Mouse (Mus musculus) monocyte, adult 5-6 weeks (primary cell): ENCODE results near the gene Ssbp3. TPM values are rescaled to one million over a fixed set of nuclear protein-coding genes. Genes with fewer than 3 reads are reported as not detected.

Source experiments
- ATAC-seq: fragments of 153-309, 156-312 bp; replicated peaks from 2 replicates; pipeline ENCODE4 v1.8.0; 2017; ENCODE audit warnings: mild to moderate bottlenecking; ENCODE audit not compliant: low TSS enrichment, insufficient number of reproducible peaks, severe bottlenecking, poor library complexity, low FRiP score
- total RNA-seq: library from RNA; stranded (forward); fragments of 200-1000, 200-491, 200-594 nt; gene quantifications from 3 replicates; pipeline ENCODE4 v1.2.3, GENCODE M21; 2017

Gene Ssbp3
- total RNA-seq, 1 experiment from 2014 or later = 14.3 TPM

DNA sequence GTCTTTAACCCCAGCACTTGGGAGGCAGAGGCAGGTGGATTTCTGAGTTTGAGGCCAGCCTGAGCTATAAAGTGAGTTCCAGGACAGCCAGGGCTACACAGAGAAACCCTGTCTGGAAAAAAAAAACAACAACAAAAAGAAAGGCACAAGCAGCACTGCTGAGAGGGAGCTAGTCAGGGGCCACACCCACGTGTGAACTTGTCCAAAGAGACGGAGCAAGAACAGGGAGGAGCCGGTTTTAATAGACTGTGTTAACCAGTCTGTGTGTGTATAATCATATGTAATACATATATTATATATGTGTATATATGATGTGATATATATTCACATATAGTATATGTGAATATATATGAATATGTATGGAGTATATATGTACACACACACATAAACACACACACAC lies 8.9 kb upstream of the Ssbp3 start:
- ATAC-seq = no peak

DNA sequence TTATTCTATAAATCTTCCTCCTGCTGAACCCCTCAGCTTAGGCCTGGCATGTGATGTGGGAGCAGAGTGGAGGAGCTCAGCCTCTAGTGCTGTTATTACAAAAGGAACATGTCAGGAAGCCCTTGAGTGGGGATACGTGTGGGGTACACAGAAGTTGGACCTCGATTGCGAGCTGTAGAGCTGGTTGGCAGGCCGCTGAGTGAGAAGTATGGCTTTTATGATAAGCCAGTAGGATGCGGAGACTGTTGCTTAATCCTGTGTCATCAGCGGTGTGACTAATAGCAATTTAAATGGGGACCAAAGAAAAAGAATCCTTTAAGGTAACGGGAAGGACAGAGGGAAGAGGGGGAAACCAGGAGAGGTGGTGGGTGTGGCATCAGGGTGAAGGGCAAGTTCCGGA lies 8.3 kb upstream of the Ssbp3 start:
- ATAC-seq = no peak

GRCm38 (mm10) chr4:106905898-106906297 lies 4.6 kb upstream of the Ssbp3 start:
- ATAC-seq = no peak

- no peak for ATAC-seq
Observed at GRCm38 (mm10) chr4:106907701-106908425, 2.6 kb upstream of the Ssbp3 start.

- no peak for ATAC-seq
Observed at GRCm38 (mm10) chr4:106908426-106908809, 2.1 kb upstream of the Ssbp3 start.

GRCm38 (mm10) chr4:106908950-106909751 lies 1.4 kb upstream of the Ssbp3 start:
- ATAC-seq = no peak

DNA sequence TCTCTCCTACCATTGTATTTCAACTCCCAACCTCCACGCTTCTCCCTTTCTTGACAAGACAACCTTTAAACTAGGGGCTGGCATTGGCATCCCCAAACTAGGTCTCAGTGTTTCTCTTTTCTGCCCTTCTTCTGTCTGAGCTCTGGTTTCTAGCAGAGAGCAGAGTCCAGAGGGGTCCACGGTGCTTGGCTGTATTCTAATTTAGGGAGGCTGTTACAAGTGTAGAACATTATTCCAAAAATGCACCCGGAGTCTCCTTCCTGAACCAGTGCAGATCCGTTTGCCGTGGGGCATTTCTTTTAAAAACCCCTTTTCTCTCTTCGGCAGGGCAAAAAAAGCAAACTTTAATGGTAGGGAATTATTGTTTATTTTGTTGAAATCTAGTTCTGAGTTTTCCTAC lies 704 bp upstream of the Ssbp3 start:
- no peak for ATAC-seq

- peak; percentile 47 for ATAC-seq
Observed at GRCm38 (mm10) chr4:106911246-106911801, 823 bp downstream of the Ssbp3 start.

GRCm38 (mm10) chr4:106911951-106912688 lies 1.6 kb downstream of the Ssbp3 start:
- ATAC-seq = no peak

GRCm38 (mm10) chr4:106912689-106913041 lies 2.2 kb downstream of the Ssbp3 start:
- ATAC-seq = no peak

- ATAC-seq = no peak
Observed at GRCm38 (mm10) chr4:106913411-106914049, 3.0 kb downstream of the Ssbp3 start.

- no peak for ATAC-seq
Observed at GRCm38 (mm10) chr4:106915265-106915664, 4.8 kb downstream of the Ssbp3 start.

GRCm38 (mm10) chr4:106918263-106918662 lies 7.8 kb downstream of the Ssbp3 start:
- ATAC-seq = no peak

DNA sequence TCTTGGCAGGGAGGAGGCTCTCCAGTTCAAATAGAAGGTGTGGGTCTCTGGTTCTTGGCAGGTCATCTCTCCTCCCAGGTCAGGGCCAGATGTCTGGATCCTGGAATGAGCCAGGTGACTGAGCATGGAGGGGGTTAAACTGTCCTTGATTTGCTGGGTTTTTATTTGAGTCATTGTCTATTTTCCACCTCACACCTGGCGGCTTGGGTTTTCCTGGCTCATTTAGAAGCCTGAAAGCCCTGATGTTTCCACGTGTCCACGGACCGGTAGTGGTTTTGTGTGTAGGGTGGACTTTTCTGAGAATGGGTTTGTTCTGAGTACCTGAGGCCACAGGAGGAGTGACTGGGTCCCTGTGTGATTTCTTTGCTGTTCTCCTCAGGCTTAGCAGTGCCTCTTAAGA lies 9.6 kb downstream of the Ssbp3 start:
- no peak for ATAC-seq

- no peak for ATAC-seq
Observed at GRCm38 (mm10) chr4:106921375-106922336, 11.2 kb downstream of the Ssbp3 start.

DNA sequence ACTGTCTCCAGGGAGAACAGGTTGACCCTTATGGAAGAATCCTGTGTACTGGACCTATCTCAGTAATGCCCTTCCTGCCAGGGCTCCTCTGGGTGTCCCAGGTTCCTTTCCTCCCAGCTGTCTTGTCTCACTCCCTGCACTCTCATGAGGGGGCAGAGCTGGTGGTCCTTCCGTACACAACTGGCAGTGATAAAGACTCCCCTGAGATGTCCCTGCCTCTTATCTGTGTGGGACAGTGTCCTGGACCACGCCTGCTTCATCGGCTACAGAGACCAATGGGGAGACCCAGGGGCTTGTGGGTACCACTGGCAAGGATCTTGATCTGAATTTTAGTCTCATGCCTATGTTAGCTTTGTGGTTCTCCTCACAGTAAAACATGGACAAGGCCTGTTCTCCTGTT lies 12.4 kb downstream of the Ssbp3 start:
- ATAC-seq = no peak

GRCm38 (mm10) chr4:106924175-106924574 lies 13.7 kb downstream of the Ssbp3 start:
- ATAC-seq = no peak

DNA sequence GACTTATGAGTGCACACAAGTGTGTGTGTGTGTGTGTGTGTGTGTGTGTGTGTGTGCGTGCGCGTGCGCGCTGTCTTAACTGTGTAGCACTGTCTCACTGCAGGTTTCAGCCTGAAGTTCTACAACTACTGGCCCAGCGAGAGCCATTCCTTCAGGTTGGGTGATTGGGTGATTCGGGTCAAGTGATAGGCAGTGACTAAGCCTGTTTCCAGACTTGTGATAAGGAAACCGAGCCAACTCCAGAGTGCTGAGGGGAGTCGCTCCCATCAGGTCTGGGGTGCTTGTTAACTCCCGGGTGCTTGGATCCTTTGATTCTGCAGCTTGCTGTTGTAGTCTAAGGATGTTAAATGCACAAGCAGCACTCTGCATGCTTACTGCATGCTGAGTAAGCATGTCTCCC lies 14.4 kb downstream of the Ssbp3 start:
- ATAC-seq = no peak
